Mouse (Mus musculus) stomach, postnatal 0 days (tissue): ENCODE data around the gene 9130023H24Rik. TPM values are rescaled to one million over a fixed set of nuclear protein-coding genes. Genes with fewer than 3 reads are reported as not detected.

Experiments
- ATAC-seq: fragments of 200-750 bp; cut with Nextera tagmentation; 2 replicates; pipeline ENCODE4 v1.8.0; 2017; ENCODE audit not compliant: low FRiP score, low TSS enrichment
- DNase-seq: peaks from one replicate; pipeline ENCODE4 v3.0.0-alpha.2; 2016; ENCODE audit warnings: low spot score
- H3K27ac ChIP-seq: fragments of 300-500 bp; sonication (generic); replicated peaks from 2 replicates; pipeline ENCODE4 v1.5.1; 2014; ENCODE audit warnings: mild to moderate bottlenecking, control low read depth
- H3K27me3 ChIP-seq: fragments of 300-500 bp; sonication (generic); 2 replicates; pipeline ENCODE4 v1.6.1; 2014; ENCODE audit warnings: low read length; ENCODE audit not compliant: control insufficient read depth, insufficient read depth
- H3K36me3 ChIP-seq: fragments of 300-500 bp; sonication (generic); 2 replicates; pipeline ENCODE4 v1.6.1; 2014; ENCODE audit warnings: low read length, mixed read lengths; ENCODE audit not compliant: control insufficient read depth, insufficient read depth
- H3K4me1 ChIP-seq: fragments of 300-500 bp; sonication (generic); replicated peaks from 2 replicates; pipeline ENCODE4 v1.6.1; 2014; ENCODE audit warnings: antibody characterized with exemption; ENCODE audit not compliant: control insufficient read depth, insufficient read depth
- H3K4me2 ChIP-seq: fragments of 300-500 bp; sonication (generic); replicated peaks from 2 replicates; pipeline ENCODE4 v1.6.1; 2014; ENCODE audit warnings: low read depth, mild to moderate bottlenecking, control low read depth, moderate library complexity
- H3K4me3 ChIP-seq: fragments of 300-500 bp; sonication (generic); 2 replicates; pipeline ENCODE4 v1.5.1; 2014; ENCODE audit warnings: low read depth, low read length, control low read depth
- H3K9ac ChIP-seq: fragments of 300-500 bp; sonication (generic); 2 replicates; pipeline ENCODE4 v1.6.1; 2014; ENCODE audit warnings: mild to moderate bottlenecking, low read length, control low read depth, mixed read lengths
- H3K9me3 ChIP-seq: fragments of 300-500 bp; sonication (generic); 2 replicates; pipeline ENCODE4 v1.6.1; 2016; ENCODE audit warnings: low read length; ENCODE audit not compliant: control insufficient read depth
- CTCF ChIP-seq: IDR thresholded peaks from 2 replicates; pipeline ENCODE4 v1.5.1; 2016; ENCODE audit warnings: antibody characterized with exemption, low read depth, mild to moderate bottlenecking, moderate library complexity
- EP300 ChIP-seq: optimal IDR thresholded peaks from 2 replicates; pipeline ENCODE3; 2016; ENCODE audit warnings: antibody characterized with exemption
- WGBS: fragments of 180-500 bp; shearing (Covaris S2); extraction: QIAGEN DNeasy Blood & Tissue Kit; methylation state at CpG from one replicate; pipeline ENCODE4 v1.1.7; 2014; 5-methylcytosine and 5-hydroxymethylcytosine counted together
- polyA plus RNA-seq: library from polyadenylated mRNA; unstranded; fragments of >200 nt; fragmentation: Nextera tagmentation; extraction: Ambion mirVana; gene quantifications from 2 replicates; pipeline ENCODE4 v1.2.1, GENCODE M21; 2015

The 9130023H24Rik gene
- polyA plus RNA-seq, 1 experiment from 2014 or later, result 4.6 TPM

DNA sequence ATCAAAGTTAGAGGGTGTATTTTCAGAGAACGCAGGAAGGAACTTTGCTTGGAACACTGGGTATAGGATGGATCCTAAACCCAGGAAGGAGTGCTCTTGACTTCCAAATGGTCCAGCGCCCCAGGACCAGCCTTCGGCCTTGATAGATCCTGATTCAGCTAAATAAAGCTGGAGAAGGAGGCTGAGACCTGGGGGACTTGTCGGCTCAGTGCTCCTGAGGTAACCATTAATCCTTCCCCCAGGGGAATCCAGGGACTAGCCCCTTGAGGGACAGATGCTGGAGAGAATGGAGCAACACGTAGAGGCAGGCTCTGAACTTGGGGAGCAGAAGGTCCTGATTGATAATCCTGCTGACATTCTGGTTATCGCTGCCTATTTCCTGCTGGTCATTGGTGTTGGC, 27.6 kb upstream of the 9130023H24Rik start, which contains the start of gene Slc5a2:
TSS of gene Slc5a2 (plus strand) at position 247 of the 400 bp plus-strand sequence.
- no peaks in the 10 kb centered on the region for H3K27me3 ChIP-seq
- no peak within 1 kb of the TSS for H3K9ac ChIP-seq
- no peaks in the 10 kb centered on the region for H3K9me3 ChIP-seq
- no peak within 1 kb of the TSS for H3K27ac ChIP-seq
- ATAC-seq, result no peak
- WGBS, result 79% methylated on average over 6 of the region's 6 CpGs
- no peak within 1 kb of the TSS for H3K4me2 ChIP-seq
- no peaks in the 10 kb centered on the region for H3K36me3 ChIP-seq
- no peaks in the 10 kb centered on the region for H3K4me1 ChIP-seq
- no peak within 1 kb of the TSS for H3K4me3 ChIP-seq
- TF ChIP-seq EP300, result no peak
- no peak for TF ChIP-seq CTCF
- DNase-seq, result no peak

- no peak overlapping the region for H3K27ac ChIP-seq
- no peaks in the 10 kb centered on the region for H3K27me3 ChIP-seq
- H3K36me3 ChIP-seq, result peaks cover 12% of the 10 kb centered on the region
- no peak overlapping the region for H3K4me2 ChIP-seq
- DNase-seq (no peak), ATAC-seq (peak; percentile 38; the same call in 1 of the 2 replicates)
- no peak for TF ChIP-seq CTCF
- no peak for TF ChIP-seq EP300
- WGBS, result 15% methylated on average over 5 of the region's 5 CpGs
- H3K4me3 ChIP-seq, result no peak overlapping the region
- H3K9ac ChIP-seq, result no peak overlapping the region
- H3K9me3 ChIP-seq, result no peaks in the 10 kb centered on the region
- H3K4me1 ChIP-seq, result no peaks in the 10 kb centered on the region
Measured at GRCm38 (mm10) chr7:128256783-128257334, 19.0 kb upstream of the 9130023H24Rik start.

- Histone ChIP-seq H3K27ac (no peak overlapping the region), H3K4me2 (no peak overlapping the region), H3K9ac (no peak overlapping the region), H3K27me3 (no peaks in the 10 kb centered on the region), H3K9me3 (no peaks in the 10 kb centered on the region), H3K36me3 (peaks cover 12% of the 10 kb centered on the region), H3K4me1 (no peaks in the 10 kb centered on the region), H3K4me3 (no peak overlapping the region)
- 78% methylated on average over 5 of the region's 5 CpGs for WGBS
- DNase-seq, result no peak
- TF ChIP-seq EP300 (no peak), CTCF (no peak)
- ATAC-seq, result no peak
Measured at GRCm38 (mm10) chr7:128255757-128256156, 17.9 kb upstream of the 9130023H24Rik start.

GRCm38 (mm10) chr7:128254978-128255377, 17.1 kb upstream of the 9130023H24Rik start:
- Histone ChIP-seq H3K27ac (no peak overlapping the region), H3K4me2 (no peak overlapping the region), H3K4me3 (no peak overlapping the region), H3K4me1 (no peaks in the 10 kb centered on the region), H3K27me3 (no peaks in the 10 kb centered on the region), H3K9me3 (no peaks in the 10 kb centered on the region), H3K9ac (no peak overlapping the region), H3K36me3 (peaks cover 12% of the 10 kb centered on the region)
- ATAC-seq (no peak), DNase-seq (no peak)
- no peak for TF ChIP-seq CTCF
- no peak for TF ChIP-seq EP300
- whole genome bisulfite sequencing, result 52% methylated on average over 2 of the region's 2 CpGs

GRCm38 (mm10) chr7:128252609-128253008, 14.8 kb upstream of the 9130023H24Rik start:
- peaks cover 12% of the 10 kb centered on the region for H3K36me3 ChIP-seq
- WGBS, result 18% methylated on average over 24 of the region's 24 CpGs
- no peak overlapping the region for H3K9ac ChIP-seq
- no peaks in the 10 kb centered on the region for H3K9me3 ChIP-seq
- H3K27ac ChIP-seq, result no peak overlapping the region
- DNase-seq (peak; percentile 41), ATAC-seq (no peak)
- H3K4me3 ChIP-seq, result no peak overlapping the region
- no peak for TF ChIP-seq CTCF
- TF ChIP-seq EP300, result no peak
- no peaks in the 10 kb centered on the region for H3K27me3 ChIP-seq
- no peaks in the 10 kb centered on the region for H3K4me1 ChIP-seq
- peak overlapping the region; percentile 35 for H3K4me2 ChIP-seq

- Histone ChIP-seq H3K4me2 (peak overlapping the region; percentile 35), H3K4me1 (no peaks in the 10 kb centered on the region), H3K9me3 (no peaks in the 10 kb centered on the region), H3K9ac (no peak overlapping the region), H3K27ac (no peak overlapping the region), H3K27me3 (no peaks in the 10 kb centered on the region), H3K4me3 (0 out of 2 replicates have a peak overlapping the region, but pooled peaks have one; percentile 4), H3K36me3 (peaks cover 12% of the 10 kb centered on the region)
- ATAC-seq (no peak), DNase-seq (no peak)
- TF ChIP-seq CTCF, result no peak
- TF ChIP-seq EP300, result no peak
- WGBS, result 45% methylated on average over 12 of the region's 12 CpGs
Measured at GRCm38 (mm10) chr7:128251946-128252345, 14.1 kb upstream of the 9130023H24Rik start.
